Mouse (Mus musculus) effector memory CD4-positive, alpha-beta T cell, adult 7 months (primary cell): ENCODE results near the gene Ccm2l. TPM values are rescaled to one million over a fixed set of nuclear protein-coding genes. Genes with fewer than 3 reads are reported as not detected.

Experiments used
- polyA plus RNA-seq: library from polyadenylated mRNA; unstranded; fragments of 100-300 nt; shearing (Covaris generic); gene quantifications from one replicate; pipeline ENCODE4 v1.2.1, GENCODE M21; 2017

The Ccm2l gene
- polyA plus RNA-seq: not detected

DNA sequence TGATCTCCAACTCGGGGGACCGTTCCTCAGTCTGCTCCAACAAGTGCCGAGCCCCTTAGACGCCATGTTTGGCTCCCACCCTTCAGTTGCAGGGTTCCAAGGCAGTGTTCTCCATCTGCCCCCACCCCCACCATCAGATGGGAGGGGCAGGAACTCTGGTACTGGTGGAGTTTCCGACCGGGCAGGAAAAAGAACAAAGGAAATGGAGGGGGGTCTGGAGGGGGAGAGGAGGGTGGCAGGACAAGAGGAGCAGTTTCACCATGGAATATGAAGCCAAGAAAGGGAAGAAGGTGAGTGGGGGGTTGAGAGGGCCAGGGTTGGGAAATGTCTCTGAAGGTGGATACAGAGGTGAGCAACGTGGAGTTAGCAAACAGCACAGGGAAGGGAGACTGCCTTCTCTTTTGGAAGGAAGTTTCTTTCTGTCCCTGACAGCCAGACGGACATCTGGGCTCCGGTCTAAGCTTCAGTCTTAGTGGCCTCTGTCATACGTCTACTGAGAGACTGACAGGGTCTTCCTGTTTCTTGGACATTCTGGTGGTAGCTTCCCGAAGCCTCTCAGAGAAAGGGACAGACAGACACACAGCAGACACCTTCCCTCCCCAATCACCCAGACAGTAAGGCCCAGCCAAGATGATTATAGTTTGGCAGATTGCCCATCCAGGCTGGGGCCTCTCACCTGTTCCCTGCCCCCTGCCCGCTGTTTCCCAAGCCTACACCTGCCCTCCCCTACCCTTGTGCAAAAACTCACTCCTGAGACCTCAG lies at the start of gene Ccm2l:
TSS of gene Ccm2l (plus strand) at position 209 of the 762 bp plus-strand sequence.

GRCm38 (mm10) chr2:153031126-153032082 lies 34.4 kb upstream of the Ccm2l start, which contains the start of gene Xkr7:
Gene Xkr7 (plus strand): TSS chr2:153031852.

DNA sequence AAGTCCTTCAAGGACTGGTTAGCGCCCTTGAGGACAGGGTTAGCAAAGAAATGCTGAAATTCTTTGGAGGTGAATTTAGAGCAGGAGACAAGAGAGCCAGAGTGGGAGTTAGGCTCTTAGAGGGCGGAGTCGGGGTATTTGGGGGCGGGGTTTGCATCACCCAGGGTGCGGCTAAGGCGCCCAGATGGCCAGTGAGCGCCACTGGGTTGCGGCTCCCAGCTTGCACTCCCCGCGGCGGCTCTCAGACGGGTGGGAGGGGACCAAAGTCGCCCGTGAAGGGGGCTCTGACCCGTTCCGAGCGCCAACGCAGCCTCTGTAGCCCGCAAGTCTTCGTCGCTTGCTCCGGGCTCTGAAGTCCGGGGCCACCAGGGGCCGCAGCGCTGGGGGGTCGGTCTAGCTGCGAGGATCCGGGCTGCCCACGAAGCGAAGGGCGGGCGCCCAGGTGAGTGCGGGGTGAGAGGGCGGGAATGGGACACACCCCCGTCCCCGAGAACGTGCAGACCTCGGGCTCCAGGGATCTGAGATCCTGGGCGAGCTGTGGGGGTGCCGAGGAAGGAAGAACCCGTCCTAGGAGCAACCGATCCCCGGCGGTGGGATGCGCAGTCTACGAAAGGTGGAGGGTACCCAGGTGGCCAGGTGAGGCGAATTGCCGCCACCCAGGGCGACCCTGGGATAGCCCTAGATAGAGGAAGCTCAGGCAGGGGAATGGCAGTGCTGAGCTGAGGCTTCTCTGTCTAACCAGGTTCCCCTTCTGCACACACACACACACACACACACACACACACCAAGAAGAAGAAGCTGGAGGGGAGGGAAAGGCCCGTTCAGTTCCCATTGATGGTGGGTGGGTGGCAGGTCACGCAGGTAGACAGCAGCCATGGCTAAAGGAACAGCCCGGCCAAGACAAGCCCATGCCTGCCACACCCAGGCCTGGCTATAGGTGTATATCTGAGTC lies 42.8 kb downstream of the Ccm2l start, which contains the start of gene Hck:
TSS of gene Hck (plus strand) at position 156 of the 952 bp plus-strand sequence.

Other genes starting within 250 kb of the Ccm2l start
- gene Bcl2l1, start 234.2 kb upstream of the Ccm2l start, polyA plus RNA-seq: 101 TPM
- 1.5 TPM for gene Tpx2, start 218.0 kb upstream of the Ccm2l start, polyA plus RNA-seq
- 0.21 TPM for gene Mylk2, start 154.6 kb upstream of the Ccm2l start, polyA plus RNA-seq
- gene Foxs1, start 132.7 kb upstream of the Ccm2l start, polyA plus RNA-seq: not detected
- gene Dusp15, start 114.3 kb upstream of the Ccm2l start, polyA plus RNA-seq: not detected
- not detected for gene Ttll9, start 103.5 kb upstream of the Ccm2l start, polyA plus RNA-seq
- gene Pdrg1, start 50.5 kb upstream of the Ccm2l start, polyA plus RNA-seq: 79.2 TPM
- not detected for gene Xkr7, start 34.1 kb upstream of the Ccm2l start, polyA plus RNA-seq
- not detected for gene Hck, start 42.5 kb downstream of the Ccm2l start, polyA plus RNA-seq
- gene Tm9sf4, start 95.3 kb downstream of the Ccm2l start, polyA plus RNA-seq: 47.9 TPM
- 5.7 TPM for gene Tspyl3, start 159.5 kb downstream of the Ccm2l start, polyA plus RNA-seq
- 12.5 TPM for gene Plagl2, start 175.5 kb downstream of the Ccm2l start, polyA plus RNA-seq
- 6.1 TPM for gene Pofut1, start 175.6 kb downstream of the Ccm2l start, polyA plus RNA-seq
- gene Kif3b, start 225.5 kb downstream of the Ccm2l start, polyA plus RNA-seq: 7.1 TPM